Mouse (Mus musculus) yolk sac, embryonic 10.5 days (tissue): ENCODE results near the gene Ankef1.

Source experiments
- DNase-seq: peaks from one replicate; pipeline ENCODE4 v3.0.0-alpha.2; 2017; ENCODE audit warnings: low spot score

The Ankef1 gene

DNA sequence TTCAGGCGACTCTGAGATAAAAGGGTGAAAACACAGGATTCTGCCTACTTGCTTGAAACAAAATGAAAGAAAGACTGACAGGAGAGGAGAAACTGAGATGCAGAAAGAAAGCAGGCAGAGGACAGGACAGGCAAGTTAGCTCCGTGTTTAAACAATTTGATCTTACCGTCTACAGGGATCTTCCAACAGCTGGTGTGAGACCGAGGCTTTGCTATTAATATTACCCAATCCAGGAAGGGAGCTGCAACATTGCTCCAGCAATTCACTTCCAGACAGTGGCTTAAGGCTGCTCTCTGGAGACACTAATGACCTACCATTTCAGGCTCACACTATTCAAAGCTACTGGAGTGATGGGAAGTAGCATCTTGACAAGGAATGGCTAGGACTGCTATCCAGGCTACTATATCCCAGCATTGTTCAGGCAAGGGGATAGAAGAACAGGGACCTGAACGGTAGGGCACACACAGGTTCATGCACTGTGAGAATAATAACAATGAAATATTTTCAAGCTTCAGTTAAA, 99.0 kb downstream of the Ankef1 start:
- DNase-seq: no peak

DNA sequence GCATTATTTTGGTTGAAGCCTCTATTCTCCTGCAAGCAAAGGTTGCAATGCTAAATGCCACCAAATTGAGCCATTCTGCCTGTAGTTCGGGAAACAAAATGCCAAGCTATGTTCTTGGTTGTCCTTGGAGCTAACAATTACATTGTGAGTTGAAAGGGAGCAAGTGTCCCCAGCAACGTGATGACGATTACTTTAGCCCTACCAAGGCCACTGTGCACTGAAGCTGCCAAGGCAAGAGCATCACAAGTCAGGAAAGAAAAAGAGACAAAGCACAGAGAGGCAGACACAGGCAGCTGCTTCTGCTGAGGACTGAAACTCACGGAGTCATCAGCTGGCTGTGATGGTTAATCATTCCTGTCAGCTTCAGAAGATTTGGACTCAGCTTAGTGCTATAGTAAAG, 99.5 kb downstream of the Ankef1 start:
- DNase-seq: no peak
